ENCODE assay signal across 26 mouse cellular contexts in the genomic region with DNA sequence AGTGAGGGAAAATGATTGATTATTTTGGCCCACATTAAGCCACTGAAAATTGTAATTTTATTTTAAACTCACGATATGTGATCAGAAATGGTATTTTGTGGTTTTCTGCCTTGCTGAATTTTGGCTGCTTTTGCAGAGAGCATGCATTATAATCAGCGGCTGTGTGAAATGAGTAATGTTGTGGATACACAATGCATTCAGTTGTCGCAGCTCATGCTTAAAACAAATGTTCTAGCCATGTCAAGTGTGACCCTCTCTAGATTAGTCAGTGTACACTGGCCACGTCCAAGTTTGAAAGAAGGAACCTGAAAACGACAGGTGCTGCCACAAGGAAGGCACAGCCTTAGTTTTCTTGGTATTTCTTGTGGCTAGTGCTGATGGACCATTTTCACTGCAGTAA.
DNase-seq lines count a peak whose midpoint lies in the region; ATAC-seq lines count a peak whose summit lies in the region.
"Had no signal": no experiment of that assay in that cellular context is flagged by ENCODE, and none has a peak within 500 bp of the region (broad histone marks: within the 10 kb centered on the region; RNA-seq: fewer than 3 reads in every experiment).

No protein-coding gene starts in this region.

- no peaks in the 10 kb centered on the region for H3K4me1 ChIP-seq in forebrain, embryonic 13.5 days
- H3K4me1 ChIP-seq: embryonic facial prominence, embryonic 13.5 days; forebrain, embryonic 10.5 days; forebrain, embryonic 12.5 days; forebrain, embryonic 15.5 days had no signal

- H3K27me3 ChIP-seq in splenic B cell, adult 2 months (ENCODE audit: control insufficient read depth, insufficient read depth, low read length, poor library complexity, severe bottlenecking) = no peaks in the 10 kb centered on the region
- H3K27me3 ChIP-seq in forebrain, embryonic 13.5 days = no peaks in the 10 kb centered on the region
- H3K27me3 ChIP-seq: embryonic facial prominence, embryonic 13.5 days; embryonic facial prominence, embryonic 15.5 days; forebrain, embryonic 12.5 days; forebrain, embryonic 15.5 days had no signal

- no peaks in the 10 kb centered on the region; the same call in 1 of the 2 replicates for H3K36me3 ChIP-seq in splenic B cell, adult 2 months (ENCODE audit: control insufficient read depth, insufficient read depth, low read length, poor library complexity, severe bottlenecking)
- no peaks in the 10 kb centered on the region for H3K36me3 ChIP-seq in forebrain, embryonic 13.5 days (ENCODE audit: poor library complexity, severe bottlenecking)
- H3K36me3 ChIP-seq: embryonic facial prominence, embryonic 13.5 days; embryonic facial prominence, embryonic 15.5 days; forebrain, embryonic 10.5 days; forebrain, embryonic 12.5 days; forebrain, embryonic 15.5 days had no signal

- no peak overlapping the region for H3K27ac ChIP-seq in forebrain, embryonic 13.5 days
- H3K27ac ChIP-seq: embryonic facial prominence, embryonic 13.5 days; embryonic facial prominence, embryonic 15.5 days; forebrain, embryonic 10.5 days; forebrain, embryonic 12.5 days; forebrain, embryonic 15.5 days had no signal

- no peak overlapping the region for H3K4me2 ChIP-seq in forebrain, embryonic 13.5 days
- H3K4me2 ChIP-seq: embryonic facial prominence, embryonic 13.5 days; embryonic facial prominence, embryonic 15.5 days; forebrain, embryonic 12.5 days; forebrain, embryonic 15.5 days had no signal

- peak; percentile 20 for DNase-seq in A20 (ENCODE audit: low read depth, low spot score)
- DNase-seq in NIH3T3 (ENCODE audit: low read depth) = peak; percentile 42
- DNase-seq in splenic B cell, adult 2 months (ENCODE audit: low read depth, low spot score) = peak; percentile 11
- no peak for DNase-seq in layer of hippocampus, adult 8-10 months (ENCODE audit: low spot score in 2 of 2)
- DNase-seq in lung, postnatal 36 days = no peak
- DNase-seq: adrenal gland, adult 2 months; adrenal gland, postnatal 10 days; adrenal gland, postnatal 25 days; B cell, adult 2 months; cerebellum, adult 11 months; cerebellum, adult 18-20 months; cerebellum, adult 8-10 months; cerebellum, adult 9-11 months; cerebellum, postnatal 14 days; cerebellum, postnatal 36 days; embryo, embryonic 11 days; forebrain, postnatal 0 days had no signal

- WGBS in forebrain, embryonic 13.5 days = 87% methylated on average over 5 of the region's 5 CpGs

- ATAC-seq in CD4-positive, CD25-positive, alpha-beta regulatory T cell, adult 4 months = peak; percentile 21
- ATAC-seq in forebrain, embryonic 13.5 days = no peak
- ATAC-seq: forebrain, embryonic 15.5 days had no signal

- H3K9me3 ChIP-seq in forebrain, embryonic 13.5 days (replicated peaks) = no peaks in the 10 kb centered on the region
- H3K9me3 ChIP-seq: embryonic facial prominence, embryonic 13.5 days; embryonic facial prominence, embryonic 15.5 days; forebrain, embryonic 10.5 days; forebrain, embryonic 12.5 days; forebrain, embryonic 15.5 days; G1E had no signal

- no peak overlapping the region for H3K4me3 ChIP-seq in forebrain, embryonic 13.5 days
- H3K4me3 ChIP-seq: embryonic facial prominence, embryonic 13.5 days; embryonic facial prominence, embryonic 15.5 days; erythroblast, embryonic 14.5 days; forebrain, embryonic 10.5 days; forebrain, embryonic 12.5 days; forebrain, embryonic 15.5 days had no signal

- no peak overlapping the region for H3K9ac ChIP-seq in forebrain, embryonic 13.5 days
- H3K9ac ChIP-seq: embryonic facial prominence, embryonic 13.5 days; embryonic facial prominence, embryonic 15.5 days; forebrain, embryonic 12.5 days; forebrain, embryonic 15.5 days; forebrain, postnatal 0 days had no signal

Comparison
In these comparisons a context has a peak if more than half of its experiments do, and no peak if none do; other contexts are left out.
1. DNase-seq: peak in A20 (single experiment), NIH3T3 (single experiment) and splenic B cell, adult 2 months (single experiment); none in layer of hippocampus, adult 8-10 months (0 of 2) and lung, postnatal 36 days (single experiment).